Mouse (Mus musculus): ENCODE measurements at regions not wholly inside any gene's neighbourhood (a gene's known extent, or its start where the extent isn't known, plus 50 kb on each side); places are given as distances from the start of the nearest gene placed in this dataset.

DNA sequence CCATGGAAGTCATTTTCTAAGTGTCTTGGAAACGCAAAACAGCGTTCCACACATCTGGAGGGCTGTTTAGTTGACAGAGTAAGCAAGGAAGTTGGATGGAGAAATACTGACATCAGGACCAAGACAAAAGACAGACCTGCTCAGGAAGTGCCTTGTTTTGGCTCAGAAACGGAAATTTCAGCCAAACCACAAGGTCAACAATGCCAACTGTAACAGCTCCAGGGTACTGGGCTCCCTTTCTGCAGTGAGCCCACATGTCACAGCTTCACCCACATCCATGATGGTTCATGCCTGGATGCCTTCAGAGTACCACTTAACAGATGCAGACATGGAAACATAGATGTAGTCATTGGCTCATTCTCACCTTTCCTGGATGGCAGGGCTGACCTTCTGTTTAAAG, 296.2 kb downstream of the Fut8 start:
- no peaks in the 10 kb centered on the region for H3K36me3 ChIP-seq (ENCODE audit: control insufficient read depth, insufficient read depth, low read length, poor library complexity, severe bottlenecking)
- in situ Hi-C loops (cut with MboI; ENCODE audit: low sequenced_read_pairs in 2 of 2, unreplicated experiment in 2 of 2) = no loop called here
- DNase-seq (ENCODE audit: low read depth, low spot score) = no peak
- TF ChIP-seq CHD2 (IDR thresholded peaks at IDR 0.05; ENCODE audit: low read depth, low read length) = no peak
- no peak for TF ChIP-seq MAFK (IDR thresholded peaks at IDR 0.05; ENCODE audit: insufficient read depth, low read depth, low read length)
- no peak for TF ChIP-seq ZNF384 (IDR thresholded peaks at IDR 0.05; ENCODE audit: low read depth, low read length)
- TF ChIP-seq HCFC1 (IDR thresholded peaks at IDR 0.05; ENCODE audit: borderline replicate concordance, insufficient read depth, low read length) = no peak
- no peak for TF ChIP-seq ZC3H11A (IDR thresholded peaks at IDR 0.05; ENCODE audit: borderline replicate concordance, low read depth, low read length)
- H3K9me3 ChIP-seq (ENCODE audit: control insufficient read depth, insufficient read depth, low read depth, low read length) = no peaks in the 10 kb centered on the region
- H3K4me3 ChIP-seq (ENCODE audit: insufficient read depth in 1 of 2, low read depth in 1 of 2, low read length in 2 of 2, poor library complexity in 1 of 2, severe bottlenecking in 1 of 2) = no peak overlapping the region
- no peak overlapping the region for H3K27ac ChIP-seq (ENCODE audit: insufficient read depth, low read depth, low read length, poor library complexity, severe bottlenecking)
- no peaks in the 10 kb centered on the region for H3K4me1 ChIP-seq (ENCODE audit: control insufficient read depth in 2 of 2, insufficient read depth in 2 of 2, low read length in 2 of 2, poor library complexity in 1 of 2)
- no peak overlapping the region for H3K9ac ChIP-seq (ENCODE audit: insufficient read depth, low read depth, low read length, poor library complexity, severe bottlenecking)

DNA sequence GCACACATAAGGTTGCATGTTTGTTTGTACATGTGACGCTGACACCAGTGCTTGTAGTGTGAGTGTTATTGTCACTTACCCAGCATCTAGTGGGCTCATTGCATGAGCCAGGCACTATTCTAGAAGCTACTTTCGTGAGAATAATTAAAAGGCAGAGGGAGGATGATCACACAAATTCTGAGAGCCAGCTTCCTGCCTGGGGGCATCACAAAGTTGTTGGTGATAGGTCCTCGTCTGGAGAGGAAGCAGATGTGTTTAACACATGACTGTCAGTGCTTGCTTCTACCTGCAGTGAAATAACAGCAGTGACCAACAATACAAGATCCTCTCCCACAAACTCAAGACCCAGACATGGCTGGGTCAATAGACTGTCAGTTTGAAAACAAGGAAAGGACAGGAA, 297.2 kb downstream of the Fut8 start:
- Histone ChIP-seq H3K9ac (ENCODE audit: insufficient read depth, low read depth, low read length, poor library complexity, severe bottlenecking) (no peak overlapping the region), H3K4me3 (ENCODE audit: insufficient read depth in 1 of 2, low read depth in 1 of 2, low read length in 2 of 2, poor library complexity in 1 of 2, severe bottlenecking in 1 of 2) (no peak overlapping the region), H3K27ac (ENCODE audit: insufficient read depth, low read depth, low read length, poor library complexity, severe bottlenecking) (no peak overlapping the region), H3K4me1 (ENCODE audit: control insufficient read depth in 2 of 2, insufficient read depth in 2 of 2, low read length in 2 of 2, poor library complexity in 1 of 2) (no peaks in the 10 kb centered on the region), H3K36me3 (ENCODE audit: control insufficient read depth, insufficient read depth, low read length, poor library complexity, severe bottlenecking) (no peaks in the 10 kb centered on the region), H3K9me3 (ENCODE audit: control insufficient read depth, insufficient read depth, low read depth, low read length) (no peaks in the 10 kb centered on the region)
- DNase-seq (ENCODE audit: low read depth, low spot score) = no peak
- in situ Hi-C loops (cut with MboI; ENCODE audit: low sequenced_read_pairs in 2 of 2, unreplicated experiment in 2 of 2) = no loop called here
- TF ChIP-seq ZC3H11A (IDR thresholded peaks at IDR 0.05; ENCODE audit: borderline replicate concordance, low read depth, low read length) (no peak), CHD2 (IDR thresholded peaks at IDR 0.05; ENCODE audit: low read depth, low read length) (no peak)

- no peak overlapping the region for H3K9ac ChIP-seq (ENCODE audit: insufficient read depth, low read depth, low read length, poor library complexity, severe bottlenecking)
- H3K9me3 ChIP-seq (ENCODE audit: control insufficient read depth, insufficient read depth, low read depth, low read length) = no peaks in the 10 kb centered on the region
Measured at GRCm38 (mm10) chr12:77537139-77537848, 299.4 kb downstream of the Fut8 start.

GRCm38 (mm10) chr12:77539661-77540431, 301.9 kb downstream of the Fut8 start:
- Histone ChIP-seq H3K36me3 (ENCODE audit: control insufficient read depth, insufficient read depth, low read length, poor library complexity, severe bottlenecking) (no peaks in the 10 kb centered on the region), H3K9ac (ENCODE audit: insufficient read depth, low read depth, low read length, poor library complexity, severe bottlenecking) (no peak overlapping the region), H3K4me3 (ENCODE audit: insufficient read depth in 1 of 2, low read depth in 1 of 2, low read length in 2 of 2, poor library complexity in 1 of 2, severe bottlenecking in 1 of 2) (no peak overlapping the region), H3K4me1 (ENCODE audit: control insufficient read depth in 2 of 2, insufficient read depth in 2 of 2, low read length in 2 of 2, poor library complexity in 1 of 2) (no peaks in the 10 kb centered on the region), H3K9me3 (ENCODE audit: control insufficient read depth, insufficient read depth, low read depth, low read length) (no peaks in the 10 kb centered on the region), H3K27ac (ENCODE audit: insufficient read depth, low read depth, low read length, poor library complexity, severe bottlenecking) (no peak overlapping the region)
- in situ Hi-C loops (cut with MboI; ENCODE audit: low sequenced_read_pairs in 2 of 2, unreplicated experiment in 2 of 2) = no loop called here
- DNase-seq (ENCODE audit: low read depth, low spot score) = no peak
- no peak for TF ChIP-seq CHD2 (IDR thresholded peaks at IDR 0.05; ENCODE audit: low read depth, low read length)
- TF ChIP-seq ZNF384 (IDR thresholded peaks at IDR 0.05; ENCODE audit: low read depth, low read length) = no peak
- TF ChIP-seq HCFC1 (IDR thresholded peaks at IDR 0.05; ENCODE audit: borderline replicate concordance, insufficient read depth, low read length) = no peak
- TF ChIP-seq MAFK (IDR thresholded peaks at IDR 0.05; ENCODE audit: insufficient read depth, low read depth, low read length) = no peak
- TF ChIP-seq ZC3H11A (IDR thresholded peaks at IDR 0.05; ENCODE audit: borderline replicate concordance, low read depth, low read length) = no peak

More at GRCm38 (mm10) chr12:77537139-77537848, 299.4 kb downstream of the Fut8 start:
- in situ Hi-C loops (cut with MboI; ENCODE audit: low sequenced_read_pairs in 2 of 2, unreplicated experiment in 2 of 2) = no loop called here
- no peaks in the 10 kb centered on the region for H3K36me3 ChIP-seq (ENCODE audit: control insufficient read depth, insufficient read depth, low read length, poor library complexity, severe bottlenecking)
- H3K27ac ChIP-seq (ENCODE audit: insufficient read depth, low read depth, low read length, poor library complexity, severe bottlenecking) = no peak overlapping the region
- DNase-seq (ENCODE audit: low read depth, low spot score) = no peak
- H3K4me3 ChIP-seq (ENCODE audit: insufficient read depth in 1 of 2, low read depth in 1 of 2, low read length in 2 of 2, poor library complexity in 1 of 2, severe bottlenecking in 1 of 2) = no peak overlapping the region
- no peaks in the 10 kb centered on the region for H3K4me1 ChIP-seq (ENCODE audit: control insufficient read depth in 2 of 2, insufficient read depth in 2 of 2, low read length in 2 of 2, poor library complexity in 1 of 2)
- no peak for TF ChIP-seq ZC3H11A (IDR thresholded peaks at IDR 0.05; ENCODE audit: borderline replicate concordance, low read depth, low read length)
- no peak for TF ChIP-seq CHD2 (IDR thresholded peaks at IDR 0.05; ENCODE audit: low read depth, low read length)
- no peak for TF ChIP-seq ZNF384 (IDR thresholded peaks at IDR 0.05; ENCODE audit: low read depth, low read length)
- TF ChIP-seq HCFC1 (IDR thresholded peaks at IDR 0.05; ENCODE audit: borderline replicate concordance, insufficient read depth, low read length) = no peak
- no peak for TF ChIP-seq MAFK (IDR thresholded peaks at IDR 0.05; ENCODE audit: insufficient read depth, low read depth, low read length)
